Mouse (Mus musculus): Measurements from ENCODE around the gene Usp51. TPM values are rescaled to one million over a fixed set of nuclear protein-coding genes. Genes with fewer than 3 reads are reported as not detected.
"Not testable (repeated sequence)": the region's sequence is repeated elsewhere in the genome, so short reads cannot be mapped to it uniquely, and the experiment has no call there.

The Usp51 gene
- polyA plus RNA-seq, 2 experiments: 0.17 to 0.46 TPM

- TF ChIP-seq CTCF (IDR thresholded peaks at IDR 0.05; ENCODE audit: low read depth): peak; percentile 12; the same call in 1 of the 2 replicates
- TF ChIP-seq EP300 (IDR thresholded peaks at IDR 0.05; ENCODE audit: low read depth): no peak
- no peak overlapping the region for H3K27ac ChIP-seq
- H3K9me3 ChIP-seq (ENCODE audit: control insufficient read depth, low read length): no peaks in the 10 kb centered on the region
- H3K9ac ChIP-seq (replicated peaks): no peak overlapping the region
- DNase-seq (ENCODE audit: low read depth in 3 of 3, low spot score in 3 of 3) (no peak), ATAC-seq (ENCODE audit: insufficient read depth) (no peak)
- 35% methylated on average over 2 of the region's 2 CpGs for WGBS (ENCODE audit: insufficient replicate concordance)
- H3K27me3 ChIP-seq (ENCODE audit: control insufficient read depth, insufficient read depth, low read length): no peaks in the 10 kb centered on the region
- no peaks in the 10 kb centered on the region for H3K4me1 ChIP-seq (replicated peaks; ENCODE audit: control insufficient read depth in 2 of 2, insufficient read depth in 2 of 2, low read length in 1 of 2)
- no peak overlapping the region for H3K4me2 ChIP-seq (ENCODE audit: low read depth)
- no peaks in the 10 kb centered on the region for H3K36me3 ChIP-seq (replicated peaks; ENCODE audit: control insufficient read depth, insufficient read depth, low read depth)
- H3K4me3 ChIP-seq (ENCODE audit: insufficient read depth in 1 of 2, low read depth in 2 of 2, low read length in 2 of 2): no peak overlapping the region
These were observed 21.3 kb upstream of the Usp51 start for GRCm38 (mm10) chrX:152985009-152985408.

- H3K4me1 ChIP-seq (replicated peaks; ENCODE audit: control insufficient read depth in 2 of 2, insufficient read depth in 2 of 2, low read length in 1 of 2); H3K9ac ChIP-seq (replicated peaks); ATAC-seq (ENCODE audit: insufficient read depth): not testable (repeated sequence)
These were observed 16.4 kb upstream of the Usp51 start for GRCm38 (mm10) chrX:152989852-152990251.

GRCm38 (mm10) chrX:152996105-152996504 is 10.2 kb upstream of the Usp51 start:
- H3K4me2 ChIP-seq (ENCODE audit: low read depth); H3K36me3 ChIP-seq (replicated peaks; ENCODE audit: control insufficient read depth, insufficient read depth, low read depth); H3K27ac ChIP-seq; H3K9ac ChIP-seq (replicated peaks); ATAC-seq (ENCODE audit: insufficient read depth); H3K4me3 ChIP-seq (ENCODE audit: insufficient read depth in 1 of 2, low read depth in 2 of 2, low read length in 2 of 2); H3K4me1 ChIP-seq (replicated peaks; ENCODE audit: control insufficient read depth in 2 of 2, insufficient read depth in 2 of 2, low read length in 1 of 2); DNase-seq (ENCODE audit: low read depth in 3 of 3, low spot score in 3 of 3); H3K9me3 ChIP-seq (ENCODE audit: control insufficient read depth, low read length); H3K27me3 ChIP-seq (ENCODE audit: control insufficient read depth, insufficient read depth, low read length): not testable (repeated sequence)
- no CpG with 5 or more reads among the region's 3 CpGs for WGBS (ENCODE audit: insufficient replicate concordance)

More at GRCm38 (mm10) chrX:152989852-152990251, 16.4 kb upstream of the Usp51 start:
- H3K36me3 ChIP-seq (replicated peaks; ENCODE audit: control insufficient read depth, insufficient read depth, low read depth); DNase-seq (ENCODE audit: low read depth in 3 of 3, low spot score in 3 of 3); H3K4me3 ChIP-seq (ENCODE audit: insufficient read depth in 1 of 2, low read depth in 2 of 2, low read length in 2 of 2); H3K27me3 ChIP-seq (ENCODE audit: control insufficient read depth, insufficient read depth, low read length); H3K4me2 ChIP-seq (ENCODE audit: low read depth); H3K27ac ChIP-seq; H3K9me3 ChIP-seq (ENCODE audit: control insufficient read depth, low read length): not testable (repeated sequence)

- TF ChIP-seq EP300 (IDR thresholded peaks at IDR 0.05; ENCODE audit: low read depth) (no peak), CTCF (IDR thresholded peaks at IDR 0.05; ENCODE audit: low read depth) (no peak)
- DNase-seq (ENCODE audit: low read depth in 3 of 3, low spot score in 3 of 3) (peak in 2 of 3 experiments; percentile 24 to 30), ATAC-seq (ENCODE audit: insufficient read depth) (peak; percentile 91)
- WGBS (ENCODE audit: insufficient replicate concordance): 14% methylated on average over 38 of the region's 58 CpGs
- Histone ChIP-seq H3K9ac (replicated peaks) (peak overlapping the region; percentile 23), H3K27me3 (ENCODE audit: control insufficient read depth, insufficient read depth, low read length) (no peaks in the 10 kb centered on the region), H3K4me1 (replicated peaks; ENCODE audit: control insufficient read depth in 2 of 2, insufficient read depth in 2 of 2, low read length in 1 of 2) (no peaks in the 10 kb centered on the region), H3K27ac (no peak overlapping the region), H3K4me3 (ENCODE audit: insufficient read depth in 1 of 2, low read depth in 2 of 2, low read length in 2 of 2) (peak overlapping the region; percentile 54 to 71), H3K36me3 (replicated peaks; ENCODE audit: control insufficient read depth, insufficient read depth, low read depth) (no peaks in the 10 kb centered on the region), H3K4me2 (ENCODE audit: low read depth) (peak overlapping the region; percentile 62), H3K9me3 (ENCODE audit: control insufficient read depth, low read length) (no peaks in the 10 kb centered on the region)
These were observed 884 bp downstream of the Usp51 start for GRCm38 (mm10) chrX:153007021-153007684.

GRCm38 (mm10) chrX:153007685-153008047 is 1.4 kb downstream of the Usp51 start:
- Histone ChIP-seq H3K9ac (replicated peaks) (no peak overlapping the region), H3K36me3 (replicated peaks; ENCODE audit: control insufficient read depth, insufficient read depth, low read depth) (no peaks in the 10 kb centered on the region), H3K4me3 (ENCODE audit: insufficient read depth in 1 of 2, low read depth in 2 of 2, low read length in 2 of 2) (peak overlapping the region; percentile 26 to 54), H3K4me2 (ENCODE audit: low read depth) (peak overlapping the region; percentile 62), H3K4me1 (replicated peaks; ENCODE audit: control insufficient read depth in 2 of 2, insufficient read depth in 2 of 2, low read length in 1 of 2) (no peaks in the 10 kb centered on the region), H3K27ac (no peak overlapping the region), H3K9me3 (ENCODE audit: control insufficient read depth, low read length) (no peaks in the 10 kb centered on the region), H3K27me3 (ENCODE audit: control insufficient read depth, insufficient read depth, low read length) (no peaks in the 10 kb centered on the region)
- no peak for TF ChIP-seq CTCF (IDR thresholded peaks at IDR 0.05; ENCODE audit: low read depth)
- no peak for TF ChIP-seq EP300 (IDR thresholded peaks at IDR 0.05; ENCODE audit: low read depth)
- ATAC-seq (ENCODE audit: insufficient read depth) (no peak), DNase-seq (ENCODE audit: low read depth in 3 of 3, low spot score in 3 of 3) (no peak)
- WGBS (ENCODE audit: insufficient replicate concordance): 26% methylated on average over 9 of the region's 9 CpGs

DNA sequence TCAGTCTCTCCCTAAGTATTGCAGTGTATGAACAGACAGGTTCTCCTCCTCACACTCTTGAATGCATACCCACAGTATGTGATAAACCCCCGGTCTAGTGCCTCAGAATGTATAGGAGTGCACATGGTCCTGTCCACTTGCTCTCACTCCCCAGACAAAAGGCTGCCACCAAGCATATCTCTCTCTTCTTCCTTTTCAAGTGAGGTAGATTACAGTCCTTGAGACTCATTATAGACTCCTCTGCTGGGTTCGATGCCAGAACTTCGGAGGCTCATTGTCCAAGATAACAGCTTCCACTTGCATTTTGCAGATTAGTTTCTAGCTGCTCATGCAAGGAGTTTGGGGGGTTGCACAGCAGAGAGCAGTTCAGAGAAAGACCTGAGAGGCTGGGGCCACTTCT is 19.0 kb downstream of the Usp51 start:
- H3K36me3 ChIP-seq (replicated peaks; ENCODE audit: control insufficient read depth, insufficient read depth, low read depth); H3K4me1 ChIP-seq (replicated peaks; ENCODE audit: control insufficient read depth in 2 of 2, insufficient read depth in 2 of 2, low read length in 1 of 2); H3K4me3 ChIP-seq (ENCODE audit: insufficient read depth in 1 of 2, low read depth in 2 of 2, low read length in 2 of 2); DNase-seq (ENCODE audit: low read depth in 3 of 3, low spot score in 3 of 3); H3K9ac ChIP-seq (replicated peaks); H3K27me3 ChIP-seq (ENCODE audit: control insufficient read depth, insufficient read depth, low read length); ATAC-seq (ENCODE audit: insufficient read depth); H3K27ac ChIP-seq; H3K4me2 ChIP-seq (ENCODE audit: low read depth); H3K9me3 ChIP-seq (ENCODE audit: control insufficient read depth, low read length): not testable (repeated sequence)
- WGBS (ENCODE audit: insufficient replicate concordance): no CpG with 5 or more reads among the region's 3 CpGs

DNA sequence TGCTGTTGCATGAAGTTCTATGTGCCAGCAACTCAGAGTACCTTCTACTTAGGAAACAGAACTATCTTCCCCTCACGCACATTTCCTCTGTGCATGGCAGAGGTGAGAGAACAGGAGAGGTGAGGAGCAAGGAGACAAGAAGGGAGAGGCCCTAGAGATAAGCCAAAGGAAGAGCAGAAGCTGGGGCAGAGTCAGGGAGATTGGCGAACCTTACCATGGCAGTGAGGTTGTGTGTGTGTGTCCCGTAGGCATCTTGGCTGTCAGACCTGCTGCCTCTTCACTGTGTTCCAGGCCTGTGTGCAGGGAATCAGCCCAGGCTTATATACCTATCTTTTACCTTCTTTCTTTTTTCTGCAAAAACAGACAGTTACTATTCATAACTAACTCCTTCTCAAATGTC is 19.4 kb downstream of the Usp51 start:
- not testable (repeated sequence) for ATAC-seq (ENCODE audit: insufficient read depth); H3K36me3 ChIP-seq (replicated peaks; ENCODE audit: control insufficient read depth, insufficient read depth, low read depth)
- 40% methylated on average over 2 of the region's 3 CpGs for WGBS (ENCODE audit: insufficient replicate concordance)

DNA sequence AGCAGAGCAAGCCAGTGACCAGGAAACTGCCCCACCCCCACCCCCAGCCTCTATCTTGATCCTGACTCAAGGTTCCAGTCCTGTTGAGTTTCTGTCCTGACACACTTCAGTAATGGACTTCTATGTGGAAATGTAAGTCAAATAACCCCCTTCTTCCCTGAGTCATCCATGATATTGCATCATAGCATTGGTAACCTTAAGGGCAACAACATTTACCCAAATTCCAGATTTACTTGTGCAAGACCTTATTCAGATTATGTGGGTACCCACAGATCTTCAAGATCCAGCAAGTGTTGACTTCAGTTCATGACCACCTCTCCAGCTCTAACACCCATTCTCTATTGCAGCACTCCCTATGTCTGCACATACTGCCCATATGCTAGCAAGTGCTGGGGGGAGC is 25.3 kb downstream of the Usp51 start:
- H3K36me3 ChIP-seq (replicated peaks; ENCODE audit: control insufficient read depth, insufficient read depth, low read depth); H3K4me2 ChIP-seq (ENCODE audit: low read depth); H3K9ac ChIP-seq (replicated peaks); H3K27me3 ChIP-seq (ENCODE audit: control insufficient read depth, insufficient read depth, low read length); ATAC-seq (ENCODE audit: insufficient read depth); DNase-seq (ENCODE audit: low read depth in 3 of 3, low spot score in 3 of 3); H3K4me3 ChIP-seq (ENCODE audit: insufficient read depth in 1 of 2, low read depth in 2 of 2, low read length in 2 of 2); H3K9me3 ChIP-seq (ENCODE audit: control insufficient read depth, low read length); H3K27ac ChIP-seq; H3K4me1 ChIP-seq (replicated peaks; ENCODE audit: control insufficient read depth in 2 of 2, insufficient read depth in 2 of 2, low read length in 1 of 2): not testable (repeated sequence)

More for the DNA sequence above, 19.4 kb downstream of the Usp51 start:
- H3K9ac ChIP-seq (replicated peaks); H3K4me3 ChIP-seq (ENCODE audit: insufficient read depth in 1 of 2, low read depth in 2 of 2, low read length in 2 of 2); H3K4me1 ChIP-seq (replicated peaks; ENCODE audit: control insufficient read depth in 2 of 2, insufficient read depth in 2 of 2, low read length in 1 of 2); H3K27me3 ChIP-seq (ENCODE audit: control insufficient read depth, insufficient read depth, low read length); H3K4me2 ChIP-seq (ENCODE audit: low read depth); DNase-seq (ENCODE audit: low read depth in 3 of 3, low spot score in 3 of 3); H3K27ac ChIP-seq; H3K9me3 ChIP-seq (ENCODE audit: control insufficient read depth, low read length): not testable (repeated sequence)
